Mouse (Mus musculus) lung, adult 2 months (tissue): ENCODE data around the gene Itgb3.

Experiments
- CTCF ChIP-seq: fragments of 200-500 bp; IDR thresholded peaks from 2 replicates; pipeline ENCODE4 v1.5.1; 2011; ENCODE audit warnings: mild to moderate bottlenecking, low read length, control low read depth; ENCODE audit not compliant: insufficient read depth
- POLR2A ChIP-seq: fragments of 200-500 bp; IDR thresholded peaks from 2 replicates; pipeline ENCODE4 v1.6.1; 2011; ENCODE audit warnings: low read depth, mild to moderate bottlenecking, control low read depth, low read length, borderline replicate concordance; ENCODE audit errors: extremely low read depth

- TF ChIP-seq CTCF (no peak), POLR2A (no peak)
Observed at GRCm38 (mm10) chr11:104589570-104589969, 18.2 kb upstream of the Itgb3 start.
